Mouse (Mus musculus) ES-Bruce4 (cell line): Measurements from ENCODE around the gene Prkar1a. TPM values are rescaled to one million over a fixed set of nuclear protein-coding genes. Genes with fewer than 3 reads are reported as not detected.

Experiments used
- H3K27ac ChIP-seq: 2 replicates; pipeline ENCODE4 v1.5.1; 2012; ENCODE audit warnings: low read length, inconsistent platforms; ENCODE audit not compliant: insufficient read depth
- H3K27me3 ChIP-seq: 2 replicates; pipeline ENCODE4 v1.6.1; 2012; ENCODE audit warnings: mild to moderate bottlenecking, low read length, inconsistent platforms; ENCODE audit not compliant: control insufficient read depth, poor library complexity, insufficient read depth, severe bottlenecking
- H3K36me3 ChIP-seq: 2 replicates; pipeline ENCODE4 v1.6.1; 2012; ENCODE audit warnings: inconsistent platforms, mild to moderate bottlenecking, low read length, moderate library complexity; ENCODE audit not compliant: control insufficient read depth, poor library complexity, insufficient read depth, severe bottlenecking
- H3K4me1 ChIP-seq: one replicate; pipeline ENCODE4 v1.8.1; 2011; ENCODE audit warnings: low read length; ENCODE audit not compliant: control insufficient read depth, insufficient read depth
- H3K4me3 ChIP-seq: 2 replicates; pipeline ENCODE4 v1.5.1; 2011; ENCODE audit warnings: low read depth, mild to moderate bottlenecking, low read length
- H3K9ac ChIP-seq: 2 replicates; pipeline ENCODE4 v1.6.1; 2012; ENCODE audit warnings: low read depth, mild to moderate bottlenecking, inconsistent platforms; ENCODE audit not compliant: poor library complexity, severe bottlenecking
- H3K9me3 ChIP-seq: replicated peaks from 2 replicates; pipeline ENCODE4 v1.6.1; 2012; ENCODE audit warnings: mild to moderate bottlenecking, low read length, inconsistent platforms; ENCODE audit not compliant: control insufficient read depth, poor library complexity, insufficient read depth, severe bottlenecking
- CTCF ChIP-seq: IDR thresholded peaks from one replicate; pipeline ENCODE4 v1.8.1; 2011; ENCODE audit warnings: low read depth, low read length
- EP300 ChIP-seq: IDR thresholded peaks from 2 replicates; pipeline ENCODE4 v1.6.1; 2011; ENCODE audit warnings: low read depth, low read length; ENCODE audit not compliant: insufficient read depth
- POLR2A ChIP-seq: IDR thresholded peaks from one replicate; pipeline ENCODE4 v1.8.1; 2011; ENCODE audit warnings: low read length; ENCODE audit not compliant: insufficient read depth
- polyA plus RNA-seq: library from polyadenylated mRNA; stranded (reverse); fragments of >200 nt; gene quantifications from 2 replicates; pipeline ENCODE4 v1.2.4, GENCODE M21; 2011; ENCODE audit warnings: low read depth; ENCODE audit not compliant: missing spikeins, insufficient read depth, insufficient read length

Gene Prkar1a
- polyA plus RNA-seq, 1 experiment, result 98.3 TPM

DNA sequence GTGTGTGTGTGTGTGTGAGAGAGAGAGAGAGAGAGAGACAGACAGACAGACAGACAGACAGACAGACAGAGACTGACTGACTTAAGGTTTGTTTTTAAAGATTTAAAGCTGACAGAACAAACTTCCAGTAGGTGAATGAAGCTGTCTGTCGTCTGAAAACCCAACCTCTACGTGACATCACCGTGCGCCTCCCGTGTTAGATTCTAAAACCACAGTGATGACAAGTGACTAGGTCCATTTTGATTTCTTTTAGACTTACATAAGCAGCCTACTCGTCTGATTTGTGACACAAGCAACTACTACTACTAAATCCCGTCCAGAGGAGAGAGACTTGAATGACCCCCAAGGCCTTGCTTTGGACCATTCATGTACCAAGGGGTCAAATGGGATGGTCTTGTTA is 24.5 kb downstream of the Prkar1a start:
- no peak overlapping the region for H3K27ac ChIP-seq
- H3K9ac ChIP-seq, result no peak overlapping the region
- no peaks in the 10 kb centered on the region for H3K4me1 ChIP-seq

DNA sequence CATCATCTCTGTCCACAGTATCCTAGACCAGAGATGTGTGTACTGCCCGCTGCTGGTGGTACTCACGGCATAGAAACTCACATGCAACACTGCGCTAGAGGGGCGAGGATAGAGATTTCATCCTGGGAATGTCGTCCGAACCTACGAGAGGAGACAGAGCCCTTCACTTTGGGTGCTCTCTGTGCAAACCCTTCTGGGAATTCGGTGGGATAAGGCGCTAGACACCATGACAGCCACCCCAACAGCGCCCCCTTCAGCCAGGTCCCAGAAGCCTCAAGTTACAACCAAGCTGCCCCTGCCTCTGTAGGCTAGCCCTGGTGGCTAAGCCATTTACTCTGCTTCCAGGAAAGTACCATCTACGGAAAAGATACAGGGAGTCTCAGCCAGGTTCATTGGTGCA is 25.3 kb downstream of the Prkar1a start:
- Histone ChIP-seq H3K27ac (no peak overlapping the region), H3K36me3 (0 out of 2 replicates have a peak, but pooled peaks cover 2% of the 10 kb centered on the region), H3K4me3 (no peak overlapping the region), H3K4me1 (no peaks in the 10 kb centered on the region), H3K27me3 (no peaks in the 10 kb centered on the region), H3K9ac (no peak overlapping the region), H3K9me3 (no peaks in the 10 kb centered on the region)
- TF ChIP-seq POLR2A (no peak), EP300 (no peak)

More for the DNA sequence above, 24.5 kb downstream of the Prkar1a start:
- H3K36me3 ChIP-seq, result 0 out of 2 replicates have a peak, but pooled peaks cover 2% of the 10 kb centered on the region
- no peak overlapping the region for H3K4me3 ChIP-seq
- H3K27me3 ChIP-seq, result no peaks in the 10 kb centered on the region
- TF ChIP-seq CTCF, result no peak
- no peak for TF ChIP-seq POLR2A
- no peak for TF ChIP-seq EP300
- no peaks in the 10 kb centered on the region for H3K9me3 ChIP-seq

DNA sequence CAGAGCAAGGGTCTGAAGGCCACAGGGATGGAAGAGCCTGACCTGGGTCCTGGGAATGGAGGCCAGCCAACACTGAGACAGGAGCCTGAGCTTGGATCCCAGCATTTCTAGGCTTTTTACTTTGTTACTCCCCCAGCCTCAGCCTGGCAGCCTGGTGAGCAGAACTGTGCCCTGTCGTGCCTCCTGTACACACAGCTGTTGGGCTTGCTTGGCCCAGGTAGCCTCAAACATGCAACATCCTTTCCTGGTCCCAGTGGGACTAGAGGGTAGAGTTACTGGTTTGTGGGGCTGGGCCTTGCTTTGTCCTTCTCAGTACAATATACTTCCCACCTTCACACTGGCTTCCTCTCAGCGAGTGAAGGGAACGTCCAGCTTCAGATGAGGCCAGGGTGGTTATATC is 26.0 kb downstream of the Prkar1a start:
- Histone ChIP-seq H3K9me3 (no peaks in the 10 kb centered on the region), H3K9ac (no peak overlapping the region), H3K36me3 (no peaks in the 10 kb centered on the region), H3K4me1 (no peaks in the 10 kb centered on the region), H3K27me3 (no peaks in the 10 kb centered on the region), H3K4me3 (no peak overlapping the region), H3K27ac (no peak overlapping the region)
- TF ChIP-seq EP300, result no peak
- no peak for TF ChIP-seq CTCF
- TF ChIP-seq POLR2A, result no peak

DNA sequence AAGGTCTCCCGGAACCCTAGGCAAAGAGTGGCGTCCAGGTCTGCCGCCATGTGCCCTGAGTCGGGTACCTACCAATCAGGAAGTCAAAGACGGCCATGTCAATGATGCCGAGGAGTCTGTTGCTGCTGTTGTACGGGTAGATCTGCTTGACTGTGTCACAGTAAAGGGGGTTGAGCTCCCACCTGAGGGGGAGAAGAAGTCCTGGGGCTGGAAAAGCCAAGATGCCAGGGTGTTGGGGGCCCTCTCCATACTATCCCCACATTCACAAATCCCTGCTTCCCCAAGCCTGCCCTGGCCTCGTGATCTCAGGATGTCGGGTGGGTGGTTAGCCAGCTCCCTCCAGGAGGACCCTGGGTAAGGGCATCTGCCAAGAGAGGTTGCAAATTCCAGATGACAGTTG is 26.6 kb downstream of the Prkar1a start:
- H3K9ac ChIP-seq, result no peak overlapping the region

DNA sequence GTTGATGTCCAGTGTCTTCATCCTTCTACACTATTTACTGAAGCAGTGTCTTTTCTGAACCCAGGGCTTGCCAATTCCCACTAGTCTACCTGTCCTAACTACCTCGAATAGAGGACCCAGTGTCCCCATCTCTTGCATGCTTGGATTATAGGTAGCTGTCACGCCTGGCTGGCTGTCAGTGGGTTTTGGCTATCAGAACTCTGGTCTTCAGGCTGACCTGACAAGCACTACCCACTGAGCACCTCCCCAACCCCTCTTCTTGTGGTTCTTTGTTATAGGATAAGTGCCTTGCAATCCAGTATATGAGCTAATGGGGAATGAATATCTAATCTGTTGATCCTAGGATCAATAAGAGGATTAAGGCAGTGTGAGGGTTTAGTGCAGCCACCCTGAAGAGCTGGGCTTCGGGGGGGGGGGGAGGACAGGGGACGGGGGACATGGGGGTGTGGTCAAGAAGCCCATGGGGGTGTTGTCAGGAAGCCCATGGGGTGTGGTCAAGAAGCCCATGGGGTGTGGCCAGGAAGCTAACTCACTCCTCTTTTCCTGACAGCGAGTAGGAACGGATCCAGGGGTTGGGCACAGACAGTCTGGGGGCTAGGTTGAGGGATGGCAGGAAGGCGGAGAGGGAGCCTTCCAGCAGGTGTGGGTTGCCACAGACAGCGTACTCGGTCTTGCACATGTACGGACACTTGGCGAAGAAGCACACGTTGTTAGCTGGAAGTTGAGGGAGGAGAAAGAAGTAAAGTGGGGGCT is 27.6 kb downstream of the Prkar1a start:
- H3K9me3 ChIP-seq, result no peaks in the 10 kb centered on the region

More for the DNA sequence above, 26.6 kb downstream of the Prkar1a start:
- Histone ChIP-seq H3K36me3 (no peaks in the 10 kb centered on the region), H3K4me1 (no peaks in the 10 kb centered on the region), H3K27ac (no peak overlapping the region), H3K9me3 (no peaks in the 10 kb centered on the region), H3K4me3 (no peak overlapping the region), H3K27me3 (no peaks in the 10 kb centered on the region)
- no peak for TF ChIP-seq POLR2A
- TF ChIP-seq EP300, result no peak
- TF ChIP-seq CTCF, result no peak

DNA sequence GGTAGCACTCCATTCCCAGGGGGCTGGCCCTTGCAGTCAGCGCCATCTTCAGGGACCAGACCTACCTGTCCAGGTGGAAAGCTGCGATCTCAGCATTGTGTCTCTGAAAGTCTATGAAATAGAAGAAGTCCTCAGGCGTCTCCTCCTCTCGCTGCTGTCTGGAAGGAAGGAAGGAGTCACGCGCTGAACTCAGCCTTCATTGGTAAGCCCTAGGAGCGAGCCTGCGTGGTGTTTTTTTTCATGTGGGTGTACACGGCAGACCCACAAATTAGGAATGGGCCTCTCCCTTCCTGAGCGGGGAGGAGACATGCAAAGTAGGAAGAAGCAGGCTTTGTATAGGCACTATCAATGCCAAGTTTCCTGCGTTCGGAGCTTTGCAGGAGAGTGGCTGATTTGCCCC is 29.1 kb downstream of the Prkar1a start:
- Histone ChIP-seq H3K36me3 (no peaks in the 10 kb centered on the region), H3K9me3 (no peaks in the 10 kb centered on the region), H3K27me3 (no peaks in the 10 kb centered on the region), H3K4me1 (no peaks in the 10 kb centered on the region), H3K27ac (no peak overlapping the region), H3K9ac (no peak overlapping the region), H3K4me3 (no peak overlapping the region)
- TF ChIP-seq POLR2A (no peak), EP300 (no peak), CTCF (no peak)

More for the DNA sequence above, 27.6 kb downstream of the Prkar1a start:
- Histone ChIP-seq H3K36me3 (no peaks in the 10 kb centered on the region), H3K4me3 (no peak overlapping the region), H3K27me3 (no peaks in the 10 kb centered on the region), H3K27ac (no peak overlapping the region), H3K4me1 (no peaks in the 10 kb centered on the region), H3K9ac (no peak overlapping the region)
- no peak for TF ChIP-seq EP300
- no peak for TF ChIP-seq CTCF
- TF ChIP-seq POLR2A, result no peak
